In genomic region chr3:95218466-95219137, GRCm38 (mm10) we compare ENCODE assay signal across 8 mouse cellular contexts. TPM values are rescaled to one million over a fixed set of nuclear protein-coding genes. Genes with fewer than 3 reads are reported as not detected.
A peak's percentile ranks its signal among the peaks of the same experiment; 100 is the strongest.
DNase-seq lines count a peak whose midpoint lies in the region; ATAC-seq lines count a peak whose summit lies in the region.

No protein-coding gene starts in this region.

- no peak overlapping the region for H3K9ac ChIP-seq in embryonic facial prominence, embryonic 15.5 days
- peak overlapping the region; percentile 93; the same call in 1 of the 2 replicates for H3K9ac ChIP-seq in kidney, embryonic 15.5 days

- H3K27me3 ChIP-seq in embryonic facial prominence, embryonic 15.5 days: no peaks in the 10 kb centered on the region
- no peaks in the 10 kb centered on the region for H3K27me3 ChIP-seq in kidney, embryonic 15.5 days

- H3K27ac ChIP-seq in embryonic facial prominence, embryonic 15.5 days (replicated peaks): peak overlapping the region; percentile 100; the same call in 1 of the 2 replicates
- peak overlapping the region; percentile 100 for H3K27ac ChIP-seq in kidney, embryonic 15.5 days

- no peaks in the 10 kb centered on the region for H3K9me3 ChIP-seq in embryonic facial prominence, embryonic 15.5 days (replicated peaks)
- H3K9me3 ChIP-seq in kidney, embryonic 15.5 days (replicated peaks): no peaks in the 10 kb centered on the region

- 75% methylated on average over 6 of the region's 6 CpGs for WGBS in embryonic facial prominence, embryonic 15.5 days
- WGBS in kidney, embryonic 15.5 days: 80% methylated on average over 6 of the region's 6 CpGs

- H3K4me2 ChIP-seq in embryonic facial prominence, embryonic 15.5 days (replicated peaks): peak overlapping the region; percentile 53
- peak overlapping the region; percentile 69 for H3K4me2 ChIP-seq in kidney, embryonic 15.5 days

- ATAC-seq in embryonic facial prominence, embryonic 15.5 days (ENCODE audit: insufficient number of reproducible peaks, low FRiP score, low TSS enrichment, low read depth): no peak
- no peak for ATAC-seq in kidney, embryonic 15.5 days (replicated peaks; ENCODE audit: low FRiP score)
- no peak for ATAC-seq in activated CD4-positive, CD25-positive, alpha-beta regulatory T cell, adult 4 months

- peak; percentile 23 for DNase-seq in cerebellum, adult 11-12 months
- no peak for DNase-seq in cerebellum, adult 18-20 months
- peak; percentile 53 for DNase-seq in 3134 (ENCODE audit: extremely low read depth, insufficient read length, low spot score)
- peak; percentile 30 for DNase-seq in neural tube, embryonic 10.5 days (ENCODE audit: extremely low spot score, low spot score)
- DNase-seq in right cerebral cortex, postnatal 10 days (ENCODE audit: low spot score in 2 of 2): no peak

- peaks cover 50% of the 10 kb centered on the region for H3K36me3 ChIP-seq in embryonic facial prominence, embryonic 15.5 days
- peaks cover 61% of the 10 kb centered on the region for H3K36me3 ChIP-seq in kidney, embryonic 15.5 days

- peaks cover 14% of the 10 kb centered on the region for H3K4me1 ChIP-seq in embryonic facial prominence, embryonic 15.5 days
- H3K4me1 ChIP-seq in kidney, embryonic 15.5 days: peaks cover 17% of the 10 kb centered on the region

- H3K4me3 ChIP-seq in embryonic facial prominence, embryonic 15.5 days (replicated peaks): peak overlapping the region; percentile 76
- peak overlapping the region; percentile 87 for H3K4me3 ChIP-seq in kidney, embryonic 15.5 days (replicated peaks)

RNA-seq across cellular contexts. Expression of gene Gabpb2, which starts 0.9 kb away (rescaled TPM):
- 8.9 and 9.8 TPM in 2 replicates for polyA plus RNA-seq in embryonic facial prominence, embryonic 15.5 days (2015; fragmentation: Nextera tagmentation; extraction: Ambion mirVana)
- 10.0 and 10.6 TPM in 2 replicates for polyA plus RNA-seq in kidney, embryonic 15.5 days (2015; fragmentation: Nextera tagmentation; extraction: Ambion mirVana)
- polyA plus RNA-seq in activated CD4-positive, CD25-positive, alpha-beta regulatory T cell, adult 4 months (2017; shearing (Covaris generic)): 10 to 100 TPM; 31.0 to 34.7 TPM

RNA-seq across cellular contexts. Expression of gene Cdc42se1, which starts 9.9 kb away (rescaled TPM):
- polyA plus RNA-seq in embryonic facial prominence, embryonic 15.5 days (2015; fragmentation: Nextera tagmentation; extraction: Ambion mirVana): 121 and 123 TPM in 2 replicates
- polyA plus RNA-seq in kidney, embryonic 15.5 days (2015; fragmentation: Nextera tagmentation; extraction: Ambion mirVana): 87.4 and 92.0 TPM in 2 replicates
- 100 to 1,000 TPM; 258 to 260 TPM for polyA plus RNA-seq in activated CD4-positive, CD25-positive, alpha-beta regulatory T cell, adult 4 months (2017; shearing (Covaris generic))

RNA-seq across cellular contexts. Expression of gene Mllt11, which starts 13.4 kb away (rescaled TPM):
- 18.4 and 19.2 TPM in 2 replicates for polyA plus RNA-seq in embryonic facial prominence, embryonic 15.5 days (2015; fragmentation: Nextera tagmentation; extraction: Ambion mirVana)
- polyA plus RNA-seq in kidney, embryonic 15.5 days (2015; fragmentation: Nextera tagmentation; extraction: Ambion mirVana): 12.9 and 16.0 TPM in 2 replicates
- 10 to 100 TPM; 21.2 to 31.5 TPM for polyA plus RNA-seq in activated CD4-positive, CD25-positive, alpha-beta regulatory T cell, adult 4 months (2017; shearing (Covaris generic))

RNA-seq across cellular contexts. Expression of gene Gm128, which starts 22.8 kb away (rescaled TPM):
- polyA plus RNA-seq in embryonic facial prominence, embryonic 15.5 days (2015; fragmentation: Nextera tagmentation; extraction: Ambion mirVana): 0.54 and 0.80 TPM in 2 replicates
- polyA plus RNA-seq in kidney, embryonic 15.5 days (2015; fragmentation: Nextera tagmentation; extraction: Ambion mirVana): 0.50 and 0.53 TPM in 2 replicates
- 1 to 10 TPM in 1 of 2 experiments, under 1 TPM in 1; 0.40 to 1.1 TPM for polyA plus RNA-seq in activated CD4-positive, CD25-positive, alpha-beta regulatory T cell, adult 4 months (2017; shearing (Covaris generic))

RNA-seq across cellular contexts. Expression of gene Bnipl, which starts 32.4 kb away (rescaled TPM):
- 10.3 and 10.7 TPM in 2 replicates for polyA plus RNA-seq in embryonic facial prominence, embryonic 15.5 days (2015; fragmentation: Nextera tagmentation; extraction: Ambion mirVana)
- 1.2 and 1.4 TPM in 2 replicates for polyA plus RNA-seq in kidney, embryonic 15.5 days (2015; fragmentation: Nextera tagmentation; extraction: Ambion mirVana)
- polyA plus RNA-seq in activated CD4-positive, CD25-positive, alpha-beta regulatory T cell, adult 4 months (2017; shearing (Covaris generic)): not detected

Comparison
In these comparisons a context has a peak if more than half of its experiments do, and no peak if none do; other contexts are left out.
1. DNase-seq: peak in cerebellum, adult 11-12 months (single experiment), 3134 (single experiment) and neural tube, embryonic 10.5 days (single experiment); none in cerebellum, adult 18-20 months (0 of 2) and right cerebral cortex, postnatal 10 days (0 of 2).